Mouse (Mus musculus) liver, adult 2 months (tissue): ENCODE results near the gene Lclat1. TPM values are rescaled to one million over a fixed set of nuclear protein-coding genes. Genes with fewer than 3 reads are reported as not detected.

ENCODE experiments used
- DNase-seq: peaks from one replicate; pipeline ENCODE4 v3.0.0-alpha.2; 2011; ENCODE audit warnings: low read depth, low spot score; ENCODE audit errors: extremely low read depth
- H3K27ac ChIP-seq: fragments of 200-500 bp; replicated peaks from 2 replicates; pipeline ENCODE4 v1.5.1; 2012; ENCODE audit warnings: low read depth, mild to moderate bottlenecking, control low read depth, inconsistent platforms, low read length; ENCODE audit not compliant: insufficient read depth
- H3K27me3 ChIP-seq: fragments of 200-500 bp; 2 replicates; pipeline ENCODE4 v1.6.1; 2012; ENCODE audit warnings: mild to moderate bottlenecking, moderate library complexity, low read length, inconsistent platforms; ENCODE audit not compliant: control insufficient read depth, insufficient read depth
- H3K36me3 ChIP-seq: fragments of 200-500 bp; 2 replicates; pipeline ENCODE4 v1.6.1; 2012; ENCODE audit warnings: low read length, inconsistent platforms; ENCODE audit not compliant: control insufficient read depth, insufficient read depth
- H3K4me1 ChIP-seq: fragments of 200-500 bp; 2 replicates; pipeline ENCODE4 v1.6.1; 2011; ENCODE audit warnings: low read length; ENCODE audit not compliant: control insufficient read depth, insufficient read depth
- H3K4me3 ChIP-seq: fragments of 200-500 bp; 2 replicates; pipeline ENCODE4 v1.5.1; 2011; ENCODE audit warnings: low read depth, mild to moderate bottlenecking, control low read depth, low read length, moderate library complexity; ENCODE audit not compliant: insufficient read depth
- H3K79me2 ChIP-seq: fragments of 200-500 bp; 2 replicates; pipeline ENCODE4 v1.6.1; 2012; ENCODE audit warnings: inconsistent platforms, mild to moderate bottlenecking, low read length, moderate library complexity; ENCODE audit not compliant: control insufficient read depth, insufficient read depth
- H3K9ac ChIP-seq: fragments of 200-500 bp; 2 replicates; pipeline ENCODE4 v1.6.1; 2012; ENCODE audit warnings: low read depth, mild to moderate bottlenecking, control low read depth, inconsistent platforms, low read length
- CTCF ChIP-seq: fragments of 200-500 bp; IDR thresholded peaks from 2 replicates; pipeline ENCODE4 v1.5.1; 2011; ENCODE audit warnings: low read depth, low read length, control low read depth
- POLR2A ChIP-seq: fragments of 200-500 bp; IDR thresholded peaks from 2 replicates; pipeline ENCODE4 v1.6.1; 2011; ENCODE audit warnings: low read length, control low read depth; ENCODE audit not compliant: insufficient read depth; ENCODE audit errors: extremely low read depth
- WGBS: fragments of 180-500 bp; shearing (Covaris S2); methylation state at CpG from one replicate; pipeline ENCODE4 v1.1.7; 2018; 5-methylcytosine and 5-hydroxymethylcytosine counted together
- polyA plus RNA-seq: library from polyadenylated mRNA; depleted of rRNA; stranded (reverse); fragments of >200 nt; gene quantifications from 2 replicates; pipeline ENCODE4 v1.2.3, GENCODE M21; 2012
- total RNA-seq: library from RNA; depleted of rRNA; stranded (reverse); fragments of >200 nt; gene quantifications from 2 replicates; pipeline ENCODE4 v1.2.3, GENCODE M21; 2014

The Lclat1 gene
- total and polyA plus RNA-seq, 2 experiments = 12.3 to 24.1 TPM

GRCm38 (mm10) chr17:73119150-73119549, 11.4 kb downstream of the Lclat1 start:
- Histone ChIP-seq H3K4me3 (no peak overlapping the region), H3K9ac (no peak overlapping the region), H3K27ac (no peak overlapping the region), H3K36me3 (no peaks in the 10 kb centered on the region), H3K4me1 (peaks cover 2% of the 10 kb centered on the region), H3K79me2 (peaks cover 12% of the 10 kb centered on the region; the same call in 1 of the 2 replicates), H3K27me3 (no peaks in the 10 kb centered on the region)
- 95% methylated on average over 6 of the region's 6 CpGs for WGBS
- DNase-seq = no peak
- TF ChIP-seq POLR2A = no peak
- no peak for TF ChIP-seq CTCF

GRCm38 (mm10) chr17:73120545-73120944, 12.8 kb downstream of the Lclat1 start:
- TF ChIP-seq POLR2A (no peak), CTCF (no peak)
- peaks cover 2% of the 10 kb centered on the region for H3K4me1 ChIP-seq
- H3K27me3 ChIP-seq = no peaks in the 10 kb centered on the region
- no peak for DNase-seq
- H3K4me3 ChIP-seq = no peak overlapping the region
- peaks cover 12% of the 10 kb centered on the region; the same call in 1 of the 2 replicates for H3K79me2 ChIP-seq
- H3K27ac ChIP-seq = no peak overlapping the region
- H3K36me3 ChIP-seq = no peaks in the 10 kb centered on the region
- WGBS = 92% methylated on average over 5 of the region's 5 CpGs
- no peak overlapping the region for H3K9ac ChIP-seq

GRCm38 (mm10) chr17:73121726-73122125, 13.9 kb downstream of the Lclat1 start:
- Histone ChIP-seq H3K27ac (no peak overlapping the region), H3K4me1 (peaks cover 5% of the 10 kb centered on the region), H3K27me3 (no peaks in the 10 kb centered on the region), H3K4me3 (no peak overlapping the region), H3K79me2 (peaks cover 8% of the 10 kb centered on the region; the same call in 1 of the 2 replicates), H3K9ac (no peak overlapping the region), H3K36me3 (no peaks in the 10 kb centered on the region)
- WGBS = 34% methylated on average over 2 of the region's 2 CpGs
- DNase-seq = peak; percentile 76
- no peak for TF ChIP-seq CTCF
- TF ChIP-seq POLR2A = no peak

- Histone ChIP-seq H3K9ac (no peak overlapping the region), H3K4me1 (peaks cover 5% of the 10 kb centered on the region), H3K79me2 (peaks cover 3% of the 10 kb centered on the region; the same call in 1 of the 2 replicates), H3K36me3 (no peaks in the 10 kb centered on the region), H3K27me3 (no peaks in the 10 kb centered on the region), H3K27ac (no peak overlapping the region), H3K4me3 (no peak overlapping the region)
- WGBS = 31% methylated on average over 2 of the region's 2 CpGs
- DNase-seq = no peak
- no peak for TF ChIP-seq POLR2A
- TF ChIP-seq CTCF = no peak
Observed at GRCm38 (mm10) chr17:73126349-73126748, 18.6 kb downstream of the Lclat1 start.

- DNase-seq = no peak
- Histone ChIP-seq H3K4me3 (no peak overlapping the region), H3K36me3 (no peaks in the 10 kb centered on the region), H3K27ac (no peak overlapping the region), H3K4me1 (peaks cover 6% of the 10 kb centered on the region), H3K9ac (no peak overlapping the region), H3K79me2 (peaks cover 3% of the 10 kb centered on the region; the same call in 1 of the 2 replicates), H3K27me3 (no peaks in the 10 kb centered on the region)
- TF ChIP-seq CTCF = no peak
- no peak for TF ChIP-seq POLR2A
Observed at GRCm38 (mm10) chr17:73126903-73127302, 19.1 kb downstream of the Lclat1 start.

GRCm38 (mm10) chr17:73136562-73137484, 29.0 kb downstream of the Lclat1 start:
- peaks cover 9% of the 10 kb centered on the region for H3K4me1 ChIP-seq
- no peaks in the 10 kb centered on the region for H3K27me3 ChIP-seq
- TF ChIP-seq POLR2A = no peak
- no peak for TF ChIP-seq CTCF
- 89% methylated on average over 5 of the region's 5 CpGs for WGBS
- no peak overlapping the region for H3K9ac ChIP-seq
- no peak for DNase-seq
- no peak overlapping the region for H3K4me3 ChIP-seq
- no peaks in the 10 kb centered on the region for H3K36me3 ChIP-seq
- peaks cover 13% of the 10 kb centered on the region; the same call in 1 of the 2 replicates for H3K79me2 ChIP-seq
- no peak overlapping the region for H3K27ac ChIP-seq
